Mouse (Mus musculus): ENCODE results near the gene Tfcp2. TPM values are rescaled to one million over a fixed set of nuclear protein-coding genes. Genes with fewer than 3 reads are reported as not detected.

The Tfcp2 gene
- polyA plus RNA-seq, 1 experiment from 2014 or later: 44.4 TPM

Other genes with a start within 250 kb of the Tfcp2 start
- gene Mettl7a1, start 247.9 kb downstream of the Tfcp2 start, polyA plus RNA-seq (2016; fragmentation: Nextera tagmentation; extraction: Ambion mirVana): 3.3 and 4.3 TPM in 2 replicates
- gene Mettl7a3, start 217.1 kb downstream of the Tfcp2 start, polyA plus RNA-seq (2016; fragmentation: Nextera tagmentation; extraction: Ambion mirVana): 0.13 and 0.25 TPM in 2 replicates
- 0.21 TPM in 1 of 2 replicates, not detected in the other for gene Methig1, start 198.9 kb downstream of the Tfcp2 start, polyA plus RNA-seq (2016; fragmentation: Nextera tagmentation; extraction: Ambion mirVana)
- not detected in 2 replicates for gene Mettl7a2, start 198.8 kb downstream of the Tfcp2 start, polyA plus RNA-seq (2016; fragmentation: Nextera tagmentation; extraction: Ambion mirVana)
- not detected in 2 replicates for gene Higd1c, start 187.5 kb downstream of the Tfcp2 start, polyA plus RNA-seq (2016; fragmentation: Nextera tagmentation; extraction: Ambion mirVana)
- 0.12 and 0.13 TPM in 2 replicates for gene Gm5475, start 129.9 kb downstream of the Tfcp2 start, polyA plus RNA-seq (2016; fragmentation: Nextera tagmentation; extraction: Ambion mirVana)
- gene Slc11a2, start 126.9 kb downstream of the Tfcp2 start, polyA plus RNA-seq (2016; fragmentation: Nextera tagmentation; extraction: Ambion mirVana): 22.8 and 25.6 TPM in 2 replicates
- gene Letmd1, start 83.0 kb downstream of the Tfcp2 start, polyA plus RNA-seq (2016; fragmentation: Nextera tagmentation; extraction: Ambion mirVana): 28.1 and 29.3 TPM in 2 replicates
- gene Csrnp2, start 56.5 kb downstream of the Tfcp2 start, polyA plus RNA-seq (2016; fragmentation: Nextera tagmentation; extraction: Ambion mirVana): 34.1 and 34.4 TPM in 2 replicates
- gene Pou6f1, start 48.0 kb upstream of the Tfcp2 start, polyA plus RNA-seq (2016; fragmentation: Nextera tagmentation; extraction: Ambion mirVana): 6.6 and 8.9 TPM in 2 replicates
- gene Dazap2, start 63.3 kb upstream of the Tfcp2 start, polyA plus RNA-seq (2016; fragmentation: Nextera tagmentation; extraction: Ambion mirVana): 124 and 140 TPM in 2 replicates
- 4.4 and 6.3 TPM in 2 replicates for gene Smagp, start 84.9 kb upstream of the Tfcp2 start, polyA plus RNA-seq (2016; fragmentation: Nextera tagmentation; extraction: Ambion mirVana)
- 2.6 and 2.8 TPM in 2 replicates for gene Bin2, start 117.5 kb upstream of the Tfcp2 start, polyA plus RNA-seq (2016; fragmentation: Nextera tagmentation; extraction: Ambion mirVana)
- gene Cela1, start 135.9 kb upstream of the Tfcp2 start, polyA plus RNA-seq (2016; fragmentation: Nextera tagmentation; extraction: Ambion mirVana): 1.1 and 2.5 TPM in 2 replicates
- gene Galnt6, start 177.4 kb upstream of the Tfcp2 start, polyA plus RNA-seq (2016; fragmentation: Nextera tagmentation; extraction: Ambion mirVana): 0.15 and 0.20 TPM in 2 replicates
- gene Slc4a8, start 209.7 kb upstream of the Tfcp2 start, polyA plus RNA-seq (2016; fragmentation: Nextera tagmentation; extraction: Ambion mirVana): 7.5 and 8.6 TPM in 2 replicates

Data from limb, embryonic 12.5 days (tissue).